Mouse (Mus musculus) MEL-GATA-1-ER (cell line): ENCODE measurements around the gene Wdr90.
"Not testable (repeated sequence)": the region's sequence is repeated elsewhere in the genome, so short reads cannot be mapped to it uniquely, and the experiment has no call there.

Source experiments
- DNase-seq: peaks from one replicate; pipeline ENCODE4 v3.0.0-alpha.2; 2012; ENCODE audit warnings: low read depth; ENCODE audit errors: extremely low read depth

The Wdr90 gene

GRCm38 (mm10) chr17:25809606-25810340, 51.5 kb downstream of the Wdr90 start:
- DNase-seq: no peak

- no peak for DNase-seq
Measured at GRCm38 (mm10) chr17:25808789-25809605, 52.3 kb downstream of the Wdr90 start, which contains the start of gene Fbxl16. Gene Fbxl16 (plus strand): TSS chr17:25809085.

GRCm38 (mm10) chr17:25808028-25808427, 53.3 kb downstream of the Wdr90 start:
- DNase-seq: no peak

GRCm38 (mm10) chr17:25807452-25807851, 53.8 kb downstream of the Wdr90 start:
- DNase-seq: not testable (repeated sequence)

GRCm38 (mm10) chr17:25806507-25806906, 54.8 kb downstream of the Wdr90 start:
- DNase-seq: no peak

GRCm38 (mm10) chr17:25802825-25803517, 58.3 kb downstream of the Wdr90 start:
- DNase-seq: no peak

- peak; percentile 59 for DNase-seq
Measured at GRCm38 (mm10) chr17:25801029-25801428, 60.3 kb downstream of the Wdr90 start.

GRCm38 (mm10) chr17:25796951-25797369, 64.3 kb downstream of the Wdr90 start, which contains the start of gene Metrn:
Gene Metrn (minus strand): TSS chr17:25797136.
- peak; percentile 81 for DNase-seq

- no peak for DNase-seq
Measured at GRCm38 (mm10) chr17:25796211-25796771, 65.0 kb downstream of the Wdr90 start.

- DNase-seq: no peak
Measured at GRCm38 (mm10) chr17:25795609-25796092, 65.7 kb downstream of the Wdr90 start, which contains the start of gene AC134908.4. Gene AC134908.4 (minus strand): TSS chr17:25795659.

GRCm38 (mm10) chr17:25794998-25795397, 66.3 kb downstream of the Wdr90 start:
- no peak for DNase-seq
